ENCODE assay signal across 26 mouse cellular contexts in the genomic region with DNA sequence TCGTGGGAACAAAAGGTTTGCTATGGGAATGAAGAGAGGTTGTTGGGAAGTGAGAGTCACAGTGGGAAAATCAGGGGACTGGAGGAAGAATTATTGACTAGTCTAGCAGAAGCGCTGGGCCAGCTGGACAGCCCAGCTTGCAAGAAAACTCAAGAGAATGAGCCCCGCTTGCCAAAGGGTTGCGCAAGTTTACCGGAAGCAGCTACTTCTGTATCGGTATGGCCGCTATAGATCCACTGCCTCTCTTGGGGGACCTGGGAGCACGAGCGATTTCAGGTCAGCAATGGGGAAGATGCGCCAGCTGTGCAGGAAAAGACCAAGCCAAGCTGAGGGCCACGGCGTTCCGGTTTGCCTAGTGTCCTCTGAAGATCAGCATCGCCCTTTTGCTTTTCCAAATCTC. TPM values are rescaled to one million over a fixed set of nuclear protein-coding genes. Genes with fewer than 3 reads are reported as not detected.
DNase-seq lines count a peak whose midpoint lies in the region; ATAC-seq and TF ChIP-seq lines count a peak whose summit lies in the region.
"Had no signal": no experiment of that assay in that cellular context is flagged by ENCODE, and none has a peak within 500 bp of the region (broad histone marks: within the 10 kb centered on the region; RNA-seq: fewer than 3 reads in every experiment).

No protein-coding gene starts in this region.

- peak; percentile 89 for DNase-seq in heart, adult 11 months
- no peak for DNase-seq in heart, postnatal 14 days
- peak; percentile 46 for DNase-seq in NIH3T3 (ENCODE audit: low read depth)
- peak; percentile 61 for DNase-seq in gastrocnemius, adult 2 months
- DNase-seq in left cerebral cortex, adult 11 months (ENCODE audit: low spot score): no peak
- DNase-seq: adrenal gland, postnatal 25 days; cerebellum, adult 9-11 months; heart, adult 18-20 months; kidney, adult 11 months; layer of hippocampus, postnatal 36 days; lung, postnatal 10 days; right cerebral cortex, postnatal 4 days; thymus, postnatal 36 days had no signal

- intact Hi-C loops in heart, postnatal 14 days (cut with DNase I): no loop called here
- intact Hi-C loops in gastrocnemius, adult 2 months (cut with DNase I): no loop called here

- H3K4me3 ChIP-seq in gastrocnemius, adult 2 months: no peak overlapping the region
- no peak overlapping the region for H3K4me3 ChIP-seq in hindbrain, embryonic 12.5 days
- H3K4me3 ChIP-seq: embryonic facial prominence, embryonic 12.5 days; erythroblast, embryonic 14.5 days; forebrain, embryonic 13.5 days; liver, embryonic 15.5 days had no signal

- WGBS in hindbrain, embryonic 12.5 days: 94% methylated on average over 14 of the region's 14 CpGs

- H3K9ac ChIP-seq in hindbrain, embryonic 12.5 days: no peak overlapping the region
- H3K9ac ChIP-seq: embryonic facial prominence, embryonic 12.5 days; forebrain, embryonic 13.5 days; liver, embryonic 15.5 days had no signal

- H3K36me3 ChIP-seq in hindbrain, embryonic 12.5 days: no peaks in the 10 kb centered on the region
- H3K36me3 ChIP-seq: embryonic facial prominence, embryonic 12.5 days; liver, embryonic 15.5 days had no signal

- H3K9me3 ChIP-seq in hindbrain, embryonic 12.5 days (replicated peaks): no peaks in the 10 kb centered on the region
- H3K9me3 ChIP-seq: embryonic facial prominence, embryonic 12.5 days; forebrain, embryonic 13.5 days; liver, embryonic 15.5 days had no signal

- H3K27ac ChIP-seq in gastrocnemius, adult 2 months: no peak overlapping the region
- H3K27ac ChIP-seq in hindbrain, embryonic 12.5 days: no peak overlapping the region
- H3K27ac ChIP-seq: embryonic facial prominence, embryonic 12.5 days; forebrain, embryonic 13.5 days; kidney, postnatal 0 days; liver, embryonic 15.5 days had no signal

- H3K4me1 ChIP-seq in hindbrain, embryonic 12.5 days: no peaks in the 10 kb centered on the region
- H3K4me1 ChIP-seq: embryonic facial prominence, embryonic 12.5 days; forebrain, embryonic 13.5 days had no signal

- H3K27me3 ChIP-seq in hindbrain, embryonic 12.5 days: no peaks in the 10 kb centered on the region
- H3K27me3 ChIP-seq: embryonic facial prominence, embryonic 12.5 days; forebrain, embryonic 13.5 days; liver, embryonic 15.5 days had no signal

- TF ChIP-seq CTCF in gastrocnemius, adult 2 months (IDR thresholded peaks at IDR 0.05): no peak

- ATAC-seq in neutrophil, adult 5-6 weeks (ENCODE audit: extremely low read depth, insufficient number of reproducible peaks, low FRiP score, poor library complexity, severe bottlenecking): peak; percentile 24; the same call in 1 of the 2 replicates
- no peak for ATAC-seq in hindbrain, embryonic 12.5 days (ENCODE audit: low FRiP score)
- ATAC-seq: forebrain, embryonic 13.5 days had no signal

- no peak overlapping the region for H3K4me2 ChIP-seq in hindbrain, embryonic 12.5 days (replicated peaks)
- H3K4me2 ChIP-seq: embryonic facial prominence, embryonic 12.5 days; forebrain, embryonic 13.5 days; liver, embryonic 15.5 days had no signal

RNA-seq across cellular contexts. Expression of a gene that starts 8.3 kb away (rescaled TPM):
- total RNA-seq in heart, postnatal 14 days (2021): 10 to 100 TPM; 12.4 to 13.9 TPM
- total RNA-seq in gastrocnemius, adult 2 months (2021): 10 to 100 TPM; 15.5 to 17.7 TPM
- 41.9 and 50.0 TPM in 2 replicates for total RNA-seq in neutrophil, adult 5-6 weeks (2017)
- 36.9 and 39.0 TPM in 2 replicates for polyA plus RNA-seq in hindbrain, embryonic 12.5 days (2016; fragmentation: Nextera tagmentation; extraction: Ambion mirVana)

RNA-seq across cellular contexts. Expression of a gene that starts 9.3 kb away (rescaled TPM):
- total RNA-seq in heart, postnatal 14 days (2021): under 1 TPM; 0.57 to 0.88 TPM
- total RNA-seq in gastrocnemius, adult 2 months (2021): under 1 TPM; 0.10 to 0.45 TPM
- total RNA-seq in neutrophil, adult 5-6 weeks (2017): 0.12 TPM in 2 replicates
- polyA plus RNA-seq in hindbrain, embryonic 12.5 days (2016; fragmentation: Nextera tagmentation; extraction: Ambion mirVana): not detected in 2 replicates
- total RNA-seq: layer of hippocampus, adult 18-20 months; layer of hippocampus, postnatal 36 days; left cerebral cortex, postnatal 25 days had no signal
- polyA plus RNA-seq: embryonic facial prominence, embryonic 12.5 days; erythroblast, embryonic 14.5 days; forebrain, embryonic 13.5 days; heart, embryonic 14.5 days; liver, embryonic 15.5 days; neural tube, embryonic 11.5 days had no signal

RNA-seq across cellular contexts. Expression of a gene that starts 13.0 kb away (rescaled TPM):
- 100 to 1,000 TPM; 620 to 781 TPM for total RNA-seq in heart, postnatal 14 days (2021)
- 100 to 1,000 TPM; 394 to 399 TPM for total RNA-seq in gastrocnemius, adult 2 months (2021)
- 0.49 TPM in 1 of 2 replicates, not detected in the other for total RNA-seq in neutrophil, adult 5-6 weeks (2017)
- 4.5 and 5.0 TPM in 2 replicates for polyA plus RNA-seq in hindbrain, embryonic 12.5 days (2016; fragmentation: Nextera tagmentation; extraction: Ambion mirVana)
- total RNA-seq: hematopoietic stem cell, adult 5-6 weeks had no signal
- polyA plus RNA-seq: erythroblast, embryonic 14.5 days had no signal

RNA-seq across cellular contexts. Expression of a gene that starts 30.1 kb away (rescaled TPM):
- under 1 TPM in 1 of 2 experiments, not detected in 1; 0.80 TPM for total RNA-seq in heart, postnatal 14 days (2021)
- total RNA-seq in gastrocnemius, adult 2 months (2021): not detected
- 2.6 and 6.2 TPM in 2 replicates for total RNA-seq in neutrophil, adult 5-6 weeks (2017)
- 0.26 and 0.50 TPM in 2 replicates for polyA plus RNA-seq in hindbrain, embryonic 12.5 days (2016; fragmentation: Nextera tagmentation; extraction: Ambion mirVana)
- total RNA-seq: layer of hippocampus, adult 18-20 months; layer of hippocampus, postnatal 36 days; left cerebral cortex, postnatal 25 days had no signal
- polyA plus RNA-seq: erythroblast, embryonic 14.5 days; neural tube, embryonic 11.5 days; testis, adult 2 months had no signal

RNA-seq across cellular contexts. Expression of a gene that starts 40.6 kb away (rescaled TPM):
- total RNA-seq in heart, postnatal 14 days (2021): 10 to 100 TPM; 11.1 to 12.4 TPM
- 1 to 10 TPM; 5.5 to 8.5 TPM for total RNA-seq in gastrocnemius, adult 2 months (2021)
- 42.5 and 43.8 TPM in 2 replicates for total RNA-seq in neutrophil, adult 5-6 weeks (2017)
- 8.2 and 9.5 TPM in 2 replicates for polyA plus RNA-seq in hindbrain, embryonic 12.5 days (2016; fragmentation: Nextera tagmentation; extraction: Ambion mirVana)

Comparison
In these comparisons a context has a peak if more than half of its experiments do, and no peak if none do; other contexts are left out.
1. DNase-seq: peak in heart, adult 11 months (single experiment), NIH3T3 (single experiment) and gastrocnemius, adult 2 months (single experiment); none in heart, postnatal 14 days (0 of 2) and left cerebral cortex, adult 11 months (single experiment).
2. RNA of a gene that starts 13.0 kb away (total RNA-seq): 620 to 781 TPM in heart, postnatal 14 days and 394 to 399 TPM in gastrocnemius, adult 2 months; 0.49 TPM in neutrophil, adult 5-6 weeks; every median in the first group is over 100 times any median in the second.